Mouse (Mus musculus): ENCODE data around the gene Tcf7l1. TPM values are rescaled to one million over a fixed set of nuclear protein-coding genes. Genes with fewer than 3 reads are reported as not detected.

Gene Tcf7l1
- polyA plus RNA-seq, 1 experiment from 2014 or later, result 6.8 TPM

GRCm38 (mm10) chr6:72631700-72632099 lies 157.4 kb downstream of the Tcf7l1 start:
- WGBS, result 79% methylated on average over 6 of the region's 6 CpGs
- Histone ChIP-seq H3K4me1 (ENCODE audit: control insufficient read depth, insufficient read depth, low read length) (no peaks in the 10 kb centered on the region), H3K9ac (ENCODE audit: low read length) (no peak overlapping the region), H3K36me3 (ENCODE audit: control insufficient read depth, insufficient read depth, low read length) (peaks cover 10% of the 10 kb centered on the region; the same call in 1 of the 2 replicates), H3K9me3 (replicated peaks; ENCODE audit: control insufficient read depth, low read length) (no peaks in the 10 kb centered on the region), H3K4me2 (ENCODE audit: low read length) (no peak overlapping the region), H3K27me3 (replicated peaks; ENCODE audit: control insufficient read depth, insufficient read depth, low read length) (no peaks in the 10 kb centered on the region), H3K27ac (ENCODE audit: low read depth, low read length) (no peak overlapping the region), H3K4me3 (ENCODE audit: low read depth, low read length) (no peak overlapping the region)
- ATAC-seq, result no peak; the same call in 1 of the 2 replicates
- DNase-seq (ENCODE audit: low spot score), result no peak

- ATAC-seq, result no peak
- DNase-seq (ENCODE audit: low spot score), result no peak
- H3K4me3 ChIP-seq (ENCODE audit: low read depth, low read length), result no peak overlapping the region
- H3K4me2 ChIP-seq (ENCODE audit: low read length), result no peak overlapping the region
- 92% methylated on average over 14 of the region's 14 CpGs for WGBS
- H3K9me3 ChIP-seq (replicated peaks; ENCODE audit: control insufficient read depth, low read length), result no peaks in the 10 kb centered on the region
- H3K27me3 ChIP-seq (replicated peaks; ENCODE audit: control insufficient read depth, insufficient read depth, low read length), result no peaks in the 10 kb centered on the region
- H3K9ac ChIP-seq (ENCODE audit: low read length), result no peak overlapping the region
- no peak overlapping the region for H3K27ac ChIP-seq (ENCODE audit: low read depth, low read length)
- H3K4me1 ChIP-seq (ENCODE audit: control insufficient read depth, insufficient read depth, low read length), result no peaks in the 10 kb centered on the region
- peaks cover 10% of the 10 kb centered on the region; the same call in 1 of the 2 replicates for H3K36me3 ChIP-seq (ENCODE audit: control insufficient read depth, insufficient read depth, low read length)
Observed at GRCm38 (mm10) chr6:72630961-72631360, 158.1 kb downstream of the Tcf7l1 start.

- Histone ChIP-seq H3K27me3 (replicated peaks; ENCODE audit: control insufficient read depth, insufficient read depth, low read length) (no peaks in the 10 kb centered on the region), H3K4me1 (ENCODE audit: control insufficient read depth, insufficient read depth, low read length) (no peaks in the 10 kb centered on the region), H3K9me3 (replicated peaks; ENCODE audit: control insufficient read depth, low read length) (no peaks in the 10 kb centered on the region), H3K36me3 (ENCODE audit: control insufficient read depth, insufficient read depth, low read length) (peaks cover 10% of the 10 kb centered on the region; the same call in 1 of the 2 replicates), H3K27ac (ENCODE audit: low read depth, low read length) (no peak overlapping the region), H3K9ac (ENCODE audit: low read length) (no peak overlapping the region), H3K4me3 (ENCODE audit: low read depth, low read length) (no peak overlapping the region), H3K4me2 (ENCODE audit: low read length) (no peak overlapping the region)
- ATAC-seq, result no peak
- no peak for DNase-seq (ENCODE audit: low spot score)
- WGBS, result 97% methylated on average over 2 of the region's 2 CpGs
Observed at GRCm38 (mm10) chr6:72630370-72630769, 158.7 kb downstream of the Tcf7l1 start.

- Histone ChIP-seq H3K4me2 (ENCODE audit: low read length) (no peak overlapping the region), H3K36me3 (ENCODE audit: control insufficient read depth, insufficient read depth, low read length) (peaks cover 10% of the 10 kb centered on the region; the same call in 1 of the 2 replicates), H3K9me3 (replicated peaks; ENCODE audit: control insufficient read depth, low read length) (no peaks in the 10 kb centered on the region), H3K4me3 (ENCODE audit: low read depth, low read length) (no peak overlapping the region), H3K9ac (ENCODE audit: low read length) (no peak overlapping the region), H3K27ac (ENCODE audit: low read depth, low read length) (no peak overlapping the region), H3K27me3 (replicated peaks; ENCODE audit: control insufficient read depth, insufficient read depth, low read length) (no peaks in the 10 kb centered on the region), H3K4me1 (ENCODE audit: control insufficient read depth, insufficient read depth, low read length) (no peaks in the 10 kb centered on the region)
- no peak for ATAC-seq
- WGBS, result 92% methylated on average over 16 of the region's 16 CpGs
- no peak for DNase-seq (ENCODE audit: low spot score)
Observed at GRCm38 (mm10) chr6:72627276-72627675, 161.8 kb downstream of the Tcf7l1 start.

- H3K9ac ChIP-seq (ENCODE audit: low read length), result no peak overlapping the region
- DNase-seq (ENCODE audit: low spot score), result no peak
- no peak overlapping the region for H3K27ac ChIP-seq (ENCODE audit: low read depth, low read length)
- ATAC-seq, result no peak
- no peaks in the 10 kb centered on the region for H3K27me3 ChIP-seq (replicated peaks; ENCODE audit: control insufficient read depth, insufficient read depth, low read length)
- H3K9me3 ChIP-seq (replicated peaks; ENCODE audit: control insufficient read depth, low read length), result no peaks in the 10 kb centered on the region
- no peaks in the 10 kb centered on the region for H3K4me1 ChIP-seq (ENCODE audit: control insufficient read depth, insufficient read depth, low read length)
- no peak overlapping the region for H3K4me3 ChIP-seq (ENCODE audit: low read depth, low read length)
- H3K36me3 ChIP-seq (ENCODE audit: control insufficient read depth, insufficient read depth, low read length), result peaks cover 10% of the 10 kb centered on the region; the same call in 1 of the 2 replicates
- no peak overlapping the region for H3K4me2 ChIP-seq (ENCODE audit: low read length)
- 88% methylated on average over 7 of the region's 7 CpGs for WGBS
Observed at GRCm38 (mm10) chr6:72626391-72626790, 162.7 kb downstream of the Tcf7l1 start.

GRCm38 (mm10) chr6:72623661-72624402 lies 165.2 kb downstream of the Tcf7l1 start:
- 93% methylated on average over 8 of the region's 8 CpGs for WGBS
- H3K27me3 ChIP-seq (replicated peaks; ENCODE audit: control insufficient read depth, insufficient read depth, low read length), result no peaks in the 10 kb centered on the region
- no peaks in the 10 kb centered on the region for H3K9me3 ChIP-seq (replicated peaks; ENCODE audit: control insufficient read depth, low read length)
- H3K4me2 ChIP-seq (ENCODE audit: low read length), result no peak overlapping the region
- no peaks in the 10 kb centered on the region for H3K4me1 ChIP-seq (ENCODE audit: control insufficient read depth, insufficient read depth, low read length)
- no peak overlapping the region for H3K4me3 ChIP-seq (ENCODE audit: low read depth, low read length)
- H3K27ac ChIP-seq (ENCODE audit: low read depth, low read length), result no peak overlapping the region
- ATAC-seq, result no peak
- DNase-seq (ENCODE audit: low spot score), result no peak
- H3K36me3 ChIP-seq (ENCODE audit: control insufficient read depth, insufficient read depth, low read length), result no peaks in the 10 kb centered on the region
- no peak overlapping the region for H3K9ac ChIP-seq (ENCODE audit: low read length)

- Histone ChIP-seq H3K4me2 (ENCODE audit: low read length) (no peak overlapping the region), H3K4me1 (ENCODE audit: control insufficient read depth, insufficient read depth, low read length) (no peaks in the 10 kb centered on the region), H3K9ac (ENCODE audit: low read length) (no peak overlapping the region), H3K36me3 (ENCODE audit: control insufficient read depth, insufficient read depth, low read length) (no peaks in the 10 kb centered on the region), H3K27ac (ENCODE audit: low read depth, low read length) (no peak overlapping the region), H3K27me3 (replicated peaks; ENCODE audit: control insufficient read depth, insufficient read depth, low read length) (no peaks in the 10 kb centered on the region), H3K9me3 (replicated peaks; ENCODE audit: control insufficient read depth, low read length) (no peaks in the 10 kb centered on the region), H3K4me3 (ENCODE audit: low read depth, low read length) (no peak overlapping the region)
- no peak for DNase-seq (ENCODE audit: low spot score)
- no peak for ATAC-seq
- 49% methylated on average over 3 of the region's 3 CpGs for WGBS
Observed at GRCm38 (mm10) chr6:72622917-72623316, 166.1 kb downstream of the Tcf7l1 start.

- H3K9me3 ChIP-seq (replicated peaks; ENCODE audit: control insufficient read depth, low read length), result no peaks in the 10 kb centered on the region
- no peak for ATAC-seq
- WGBS, result 87% methylated on average over 5 of the region's 5 CpGs
Observed at GRCm38 (mm10) chr6:72620920-72621319, 168.1 kb downstream of the Tcf7l1 start.

GRCm38 (mm10) chr6:72619734-72620532 lies 169.1 kb downstream of the Tcf7l1 start:
- Histone ChIP-seq H3K27ac (ENCODE audit: low read depth, low read length) (no peak overlapping the region), H3K9ac (ENCODE audit: low read length) (no peak overlapping the region), H3K9me3 (replicated peaks; ENCODE audit: control insufficient read depth, low read length) (no peaks in the 10 kb centered on the region), H3K4me3 (ENCODE audit: low read depth, low read length) (no peak overlapping the region), H3K36me3 (ENCODE audit: control insufficient read depth, insufficient read depth, low read length) (no peaks in the 10 kb centered on the region), H3K4me2 (ENCODE audit: low read length) (no peak overlapping the region), H3K4me1 (ENCODE audit: control insufficient read depth, insufficient read depth, low read length) (peaks cover 16% of the 10 kb centered on the region), H3K27me3 (replicated peaks; ENCODE audit: control insufficient read depth, insufficient read depth, low read length) (no peaks in the 10 kb centered on the region)
- 69% methylated on average over 12 of the region's 12 CpGs for WGBS
- DNase-seq (ENCODE audit: low spot score) (no peak), ATAC-seq (no peak)

More at GRCm38 (mm10) chr6:72620920-72621319, 168.1 kb downstream of the Tcf7l1 start:
- DNase-seq (ENCODE audit: low spot score), result no peak
- no peaks in the 10 kb centered on the region for H3K27me3 ChIP-seq (replicated peaks; ENCODE audit: control insufficient read depth, insufficient read depth, low read length)
- no peak overlapping the region for H3K4me2 ChIP-seq (ENCODE audit: low read length)
- H3K36me3 ChIP-seq (ENCODE audit: control insufficient read depth, insufficient read depth, low read length), result no peaks in the 10 kb centered on the region
- H3K4me1 ChIP-seq (ENCODE audit: control insufficient read depth, insufficient read depth, low read length), result peaks cover 6% of the 10 kb centered on the region
- H3K4me3 ChIP-seq (ENCODE audit: low read depth, low read length), result no peak overlapping the region
- no peak overlapping the region for H3K27ac ChIP-seq (ENCODE audit: low read depth, low read length)
- H3K9ac ChIP-seq (ENCODE audit: low read length), result no peak overlapping the region

Data from forebrain, embryonic 14.5 days (tissue).